Mouse (Mus musculus): ENCODE measurements around the gene Acap1.

GRCm38 (mm10) chr11:69909174-69909573 is 13.8 kb upstream of the Acap1 start:
- no peak for TF ChIP-seq FLI1 (IDR thresholded peaks at IDR 0.05; ENCODE audit: low read length)
- no peak for TF ChIP-seq GATA1 (IDR thresholded peaks at IDR 0.05; ENCODE audit: borderline replicate concordance, low read length)
